Mouse (Mus musculus) hindbrain, embryonic 16.5 days (tissue): ENCODE results near the gene Bend4. TPM values are rescaled to one million over a fixed set of nuclear protein-coding genes. Genes with fewer than 3 reads are reported as not detected.

ENCODE experiments used
- ATAC-seq: fragments of 200-750 bp; cut with Nextera tagmentation; 2 replicates; pipeline ENCODE4 v1.8.0; 2017; ENCODE audit warnings: moderate TSS enrichment, moderate library complexity
- H3K27ac ChIP-seq: fragments of 300-500 bp; sonication (generic); 2 replicates; pipeline ENCODE4 v1.5.1; 2014; ENCODE audit warnings: low read depth, mild to moderate bottlenecking, control low read depth, low read length, moderate library complexity
- H3K27me3 ChIP-seq: fragments of 300-500 bp; sonication (generic); replicated peaks from 2 replicates; pipeline ENCODE4 v1.6.1; 2014; ENCODE audit warnings: low read length; ENCODE audit not compliant: control insufficient read depth, insufficient read depth
- H3K36me3 ChIP-seq: fragments of 300-500 bp; sonication (generic); 2 replicates; pipeline ENCODE4 v1.6.1; 2014; ENCODE audit warnings: mild to moderate bottlenecking, low read length, moderate library complexity, mixed read lengths; ENCODE audit not compliant: control insufficient read depth, insufficient read depth
- H3K4me1 ChIP-seq: fragments of 300-500 bp; sonication (generic); 2 replicates; pipeline ENCODE4 v1.6.1; 2014; ENCODE audit warnings: low read depth, low read length; ENCODE audit not compliant: control insufficient read depth, insufficient read depth
- H3K4me2 ChIP-seq: fragments of 300-500 bp; sonication (generic); 2 replicates; pipeline ENCODE4 v1.6.1; 2014; ENCODE audit warnings: mild to moderate bottlenecking, low read length, control low read depth, moderate library complexity
- H3K4me3 ChIP-seq: fragments of 300-500 bp; sonication (generic); 2 replicates; pipeline ENCODE4 v1.5.1; 2014; ENCODE audit warnings: mild to moderate bottlenecking, low read length, control low read depth, moderate library complexity
- H3K9ac ChIP-seq: fragments of 300-500 bp; sonication (generic); 2 replicates; pipeline ENCODE4 v1.6.1; 2014; ENCODE audit warnings: low read depth, mild to moderate bottlenecking, control low read depth, low read length, moderate library complexity
- H3K9me3 ChIP-seq: fragments of 300-500 bp; sonication (generic); 2 replicates; pipeline ENCODE4 v1.6.1; 2014; ENCODE audit warnings: mild to moderate bottlenecking, low read length, moderate library complexity; ENCODE audit not compliant: control insufficient read depth
- WGBS: fragments of 180-500 bp; shearing (Covaris S2); extraction: QIAGEN DNeasy Blood & Tissue Kit; methylation state at CpG from one replicate; pipeline ENCODE4 v1.1.7; 2014; 5-methylcytosine and 5-hydroxymethylcytosine counted together
- polyA plus RNA-seq: library from polyadenylated mRNA; unstranded; fragments of >200 nt; fragmentation: Nextera tagmentation; extraction: Ambion mirVana; gene quantifications from 2 replicates; pipeline ENCODE4 v1.2.1, GENCODE M21; 2015

Gene Bend4
- polyA plus RNA-seq, 1 experiment from 2014 or later: 11.4 TPM

DNA sequence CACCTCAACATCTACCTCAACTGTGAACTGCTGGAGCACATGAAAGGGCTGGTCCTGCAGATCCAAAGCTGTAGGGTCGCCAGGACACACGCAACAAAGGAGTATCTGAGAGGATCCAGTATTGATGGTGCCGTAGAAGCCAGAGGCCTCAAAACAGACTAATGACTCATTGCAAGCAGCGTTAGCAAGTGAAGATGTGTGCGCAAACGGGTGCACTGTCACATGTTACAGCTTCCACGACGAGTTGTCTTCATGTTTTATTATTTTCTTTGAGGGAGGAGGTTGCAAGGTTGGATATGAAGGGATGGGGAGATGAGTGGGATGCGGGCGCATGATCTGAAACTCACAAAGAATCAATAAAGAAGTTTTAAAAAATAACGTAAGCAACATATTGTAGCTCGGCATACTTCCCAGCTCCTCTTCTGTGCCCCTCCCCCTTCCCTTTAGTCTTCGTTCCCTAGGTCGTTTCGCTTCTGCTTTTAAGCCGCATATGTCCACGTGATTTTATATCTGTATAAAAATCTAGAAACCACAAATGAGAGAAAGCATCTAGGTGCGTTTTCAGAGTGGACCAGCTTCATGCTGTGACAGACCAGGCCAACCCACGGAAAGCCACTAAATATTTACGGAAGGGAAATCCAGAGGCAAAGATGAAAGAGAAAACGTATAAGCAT, 22.0 kb upstream of the Bend4 start:
- Histone ChIP-seq H3K4me3 (no peak overlapping the region), H3K36me3 (no peaks in the 10 kb centered on the region), H3K9ac (no peak overlapping the region), H3K4me2 (no peak overlapping the region), H3K9me3 (no peaks in the 10 kb centered on the region), H3K27ac (no peak overlapping the region), H3K4me1 (no peaks in the 10 kb centered on the region), H3K27me3 (no peaks in the 10 kb centered on the region)
- ATAC-seq: no peak
- WGBS: 89% methylated on average over 21 of the region's 21 CpGs

DNA sequence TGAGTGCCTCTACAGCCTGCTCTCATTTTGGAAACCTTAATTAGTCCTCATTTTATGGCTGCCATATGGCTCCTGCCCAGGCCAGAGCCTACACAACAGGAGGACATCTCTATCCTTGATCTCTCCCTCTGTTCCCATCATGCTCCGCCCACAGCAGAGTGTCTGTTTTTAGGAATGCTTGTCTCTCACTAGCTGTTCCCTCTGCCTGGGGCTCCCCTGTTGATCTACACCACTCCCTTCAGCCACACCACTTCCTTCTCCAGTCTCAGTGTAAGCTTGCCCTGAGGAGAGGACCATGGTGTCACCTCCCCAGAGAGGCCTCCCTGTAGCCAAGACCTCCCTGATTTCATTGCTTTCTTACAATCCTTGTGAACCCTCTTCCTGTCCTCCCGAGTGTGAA, 18.4 kb upstream of the Bend4 start:
- Histone ChIP-seq H3K4me2 (no peak overlapping the region), H3K27me3 (no peaks in the 10 kb centered on the region), H3K4me1 (no peaks in the 10 kb centered on the region), H3K9ac (no peak overlapping the region), H3K4me3 (no peak overlapping the region), H3K36me3 (no peaks in the 10 kb centered on the region), H3K9me3 (no peaks in the 10 kb centered on the region), H3K27ac (no peak overlapping the region)
- no peak for ATAC-seq
- 71% methylated on average over 2 of the region's 2 CpGs for WGBS

DNA sequence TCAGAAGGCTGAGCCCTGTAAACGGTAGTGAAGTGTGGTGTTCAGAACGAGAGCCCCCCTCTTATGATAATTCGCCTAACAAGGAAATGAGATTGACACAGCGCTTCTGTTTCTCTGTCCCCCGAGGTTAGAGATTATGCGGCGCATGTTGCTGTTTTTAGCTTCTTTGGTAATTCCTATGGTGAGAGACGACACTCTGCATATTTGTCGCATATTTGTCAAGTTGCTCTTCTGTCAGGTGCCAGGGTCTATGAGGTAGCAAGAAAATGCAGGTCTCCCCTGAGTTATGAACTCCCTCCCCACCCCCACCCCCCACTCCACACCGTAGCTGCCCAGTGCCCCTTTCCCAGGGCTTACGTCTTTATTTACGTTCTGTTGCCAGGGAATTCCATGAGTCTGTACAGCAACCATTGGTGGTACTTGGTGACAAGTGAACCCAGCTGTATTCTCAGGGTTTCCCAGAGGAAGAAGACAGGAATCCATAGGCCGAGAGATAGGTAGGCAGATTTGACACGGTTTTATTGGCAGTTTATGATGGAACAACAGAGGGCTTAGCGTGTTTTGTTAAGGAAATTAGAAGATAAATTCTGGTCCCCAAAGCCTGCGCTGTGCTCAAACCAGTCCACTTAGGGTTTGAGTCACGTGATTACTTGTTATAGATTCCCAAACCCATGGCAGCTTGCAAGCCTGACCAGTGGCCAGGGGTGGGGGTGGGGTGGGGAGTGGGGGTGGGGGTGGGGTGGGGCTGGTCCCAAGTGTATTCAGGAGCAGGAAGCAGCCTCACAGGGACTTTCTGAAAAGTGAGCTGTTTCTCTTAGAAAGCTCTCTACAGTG, 16.3 kb upstream of the Bend4 start:
- Histone ChIP-seq H3K4me2 (peak overlapping the region; percentile 36), H3K4me1 (no peaks in the 10 kb centered on the region), H3K27me3 (no peaks in the 10 kb centered on the region), H3K9ac (no peak overlapping the region), H3K4me3 (no peak overlapping the region), H3K36me3 (no peaks in the 10 kb centered on the region), H3K9me3 (no peaks in the 10 kb centered on the region), H3K27ac (no peak overlapping the region)
- WGBS: 18% methylated on average over 17 of the region's 17 CpGs
- peak; percentile 24; the same call in 1 of the 2 replicates for ATAC-seq

DNA sequence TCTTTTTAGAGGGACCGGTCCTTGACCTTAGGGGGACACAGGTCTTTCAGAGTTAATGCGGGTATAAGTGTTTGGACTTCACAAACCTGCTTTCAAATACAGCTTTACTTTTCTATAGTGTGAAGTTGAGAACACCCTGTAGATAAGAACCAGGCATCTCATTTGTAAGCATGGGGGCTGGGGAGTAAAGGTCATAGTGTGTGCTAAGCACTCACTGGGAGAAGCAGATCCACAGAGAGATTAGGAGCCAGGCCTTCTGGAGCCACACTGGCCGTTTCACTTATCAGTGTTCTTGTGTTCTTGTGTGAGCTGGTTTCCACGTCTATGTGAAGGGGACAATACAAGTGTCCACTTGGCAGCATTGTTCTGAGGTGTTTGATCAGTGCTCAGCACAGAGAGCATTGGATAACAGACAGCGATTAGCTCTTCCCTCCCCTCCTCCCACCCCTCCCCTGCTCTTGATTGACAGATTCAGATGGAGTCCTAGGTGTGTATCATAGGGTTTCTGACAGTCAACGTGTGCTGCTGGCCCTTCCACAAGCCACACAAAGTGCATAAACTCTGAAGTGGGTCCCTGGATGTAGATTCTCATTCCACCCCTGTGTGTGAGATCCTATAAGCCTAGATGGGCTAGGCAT, 14.8 kb upstream of the Bend4 start:
- WGBS: 52% methylated on average over 6 of the region's 6 CpGs
- no peaks in the 10 kb centered on the region for H3K9me3 ChIP-seq

DNA sequence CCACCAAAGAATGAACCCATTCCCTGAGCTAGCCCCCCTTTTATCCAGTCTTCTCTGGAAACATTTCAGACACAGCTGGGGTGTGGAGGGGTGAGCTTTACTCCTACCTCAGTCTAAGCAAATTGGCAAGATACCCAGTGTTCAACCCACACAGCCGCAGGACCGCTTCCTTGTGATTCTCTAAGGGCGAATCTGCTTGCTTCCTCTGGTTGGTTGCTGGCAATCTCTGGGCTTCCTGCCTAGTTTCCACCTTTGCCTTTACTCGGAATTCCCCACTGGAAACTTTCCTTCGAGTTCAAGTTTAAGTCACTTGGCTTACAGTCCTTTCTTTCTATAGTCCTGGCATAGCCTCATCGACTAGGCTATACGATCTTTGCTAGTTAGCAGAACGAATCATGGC, 12.5 kb upstream of the Bend4 start:
- Histone ChIP-seq H3K9ac (no peak overlapping the region), H3K9me3 (no peaks in the 10 kb centered on the region), H3K4me3 (no peak overlapping the region), H3K36me3 (no peaks in the 10 kb centered on the region), H3K4me1 (no peaks in the 10 kb centered on the region), H3K4me2 (no peak overlapping the region), H3K27ac (no peak overlapping the region), H3K27me3 (no peaks in the 10 kb centered on the region)
- ATAC-seq: no peak
- WGBS: 92% methylated on average over 8 of the region's 8 CpGs

More for the DNA sequence above, 14.8 kb upstream of the Bend4 start:
- no peak overlapping the region for H3K4me2 ChIP-seq
- H3K9ac ChIP-seq: no peak overlapping the region
- no peak overlapping the region for H3K27ac ChIP-seq
- no peaks in the 10 kb centered on the region for H3K27me3 ChIP-seq
- H3K4me3 ChIP-seq: no peak overlapping the region
- H3K36me3 ChIP-seq: no peaks in the 10 kb centered on the region
- no peak for ATAC-seq
- H3K4me1 ChIP-seq: no peaks in the 10 kb centered on the region

DNA sequence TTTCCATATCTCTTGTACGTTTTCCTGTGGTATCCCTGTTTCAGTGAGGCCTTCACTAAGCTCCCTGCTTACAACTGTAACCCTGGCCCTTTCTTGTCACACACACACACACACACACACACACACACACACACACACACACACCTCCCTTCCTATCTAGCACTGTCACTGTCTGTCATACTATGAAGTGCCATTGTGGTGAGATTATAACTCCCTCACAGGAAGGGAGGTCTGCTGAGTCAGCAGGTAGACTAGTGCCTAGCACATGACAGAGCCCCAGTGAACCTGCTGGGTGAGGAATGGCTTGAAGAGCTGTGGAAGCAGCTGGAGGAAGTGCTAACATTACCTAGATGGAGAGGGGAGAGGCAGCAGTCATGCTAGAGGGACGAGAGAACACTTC, 9.3 kb upstream of the Bend4 start:
- H3K27me3 ChIP-seq: no peaks in the 10 kb centered on the region
- no peak overlapping the region for H3K27ac ChIP-seq
- ATAC-seq: peak; percentile 40; the same call in 1 of the 2 replicates
- H3K36me3 ChIP-seq: no peaks in the 10 kb centered on the region
- H3K4me3 ChIP-seq: no peak overlapping the region
- WGBS: 49% methylated on average over 2 of the region's 2 CpGs
- H3K4me1 ChIP-seq: no peaks in the 10 kb centered on the region
- no peak overlapping the region for H3K9ac ChIP-seq
- no peaks in the 10 kb centered on the region for H3K9me3 ChIP-seq
- H3K4me2 ChIP-seq: no peak overlapping the region

DNA sequence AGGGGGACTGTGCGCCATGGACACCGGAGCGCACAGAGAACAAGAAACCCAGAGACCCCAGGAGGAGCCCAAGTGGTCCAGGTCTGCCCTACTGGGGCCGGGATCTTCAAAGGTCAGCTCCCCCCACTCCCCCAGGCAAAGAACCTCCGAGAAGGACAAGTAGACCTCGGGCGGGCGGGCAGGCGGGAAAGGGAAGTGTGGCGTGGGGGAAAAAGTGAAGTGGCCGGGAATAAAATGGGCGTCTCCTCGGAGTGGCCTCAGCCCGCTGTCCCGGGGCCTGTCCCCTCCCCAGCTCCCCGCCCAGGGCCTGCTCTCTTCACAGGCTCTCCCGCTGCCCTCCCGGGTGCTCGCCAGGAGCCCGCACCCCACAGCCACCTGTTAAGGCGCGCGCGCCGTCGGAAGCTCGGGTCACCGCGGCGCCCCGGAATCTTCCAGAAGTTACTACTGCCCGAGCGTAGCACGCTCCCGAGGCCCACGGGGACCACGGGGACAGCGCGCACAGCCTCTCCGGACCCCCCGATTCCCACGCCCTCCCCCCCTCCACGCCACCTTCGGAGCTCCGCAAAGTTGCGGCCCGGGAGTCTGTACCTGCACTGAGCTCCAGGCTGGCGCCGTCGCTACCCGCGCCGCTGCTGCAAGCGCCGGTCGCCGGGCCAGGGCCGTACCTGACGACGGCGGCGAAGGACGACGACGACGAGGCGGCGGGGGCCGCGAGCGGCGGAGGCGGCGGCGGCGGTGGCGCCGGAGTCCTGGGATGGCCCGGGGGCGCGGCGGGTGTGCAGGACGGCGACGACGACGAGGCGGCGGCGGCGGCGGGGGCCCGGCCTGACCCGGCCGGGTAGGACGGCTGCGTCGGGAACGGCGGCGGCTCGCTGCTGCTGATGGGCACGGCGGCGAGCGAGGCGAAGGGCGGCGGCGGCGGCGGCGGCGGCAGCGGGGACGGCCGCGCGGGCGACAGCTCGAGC, 1.4 kb downstream of the Bend4 start:
- WGBS: 1% methylated on average over 55 of the region's 121 CpGs
- H3K4me1 ChIP-seq: peaks cover 19% of the 10 kb centered on the region
- peak; percentile 41 for ATAC-seq

DNA sequence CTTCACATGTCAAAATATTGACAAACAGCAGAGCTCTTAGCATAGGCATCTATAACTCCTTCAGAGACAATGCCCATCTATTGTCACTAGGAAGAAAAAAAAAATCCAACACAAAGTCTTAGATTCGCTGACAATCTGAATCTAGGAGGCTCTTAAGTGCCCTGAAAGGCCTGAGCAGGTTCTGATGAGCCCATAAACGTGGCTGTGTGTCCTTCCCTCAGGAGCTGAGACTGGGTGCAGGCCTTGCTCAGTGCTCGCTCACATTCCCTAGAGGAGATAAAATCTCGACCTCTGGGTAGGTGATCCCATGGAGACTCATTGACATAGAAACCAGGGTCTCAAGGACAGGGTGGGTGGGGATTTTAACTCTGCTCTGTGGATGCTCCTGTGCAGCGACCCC, 2.1 kb downstream of the Bend4 start:
- no peak for ATAC-seq
- Histone ChIP-seq H3K4me2 (peak overlapping the region; percentile 70), H3K4me3 (peak overlapping the region; percentile 76), H3K27ac (no peak overlapping the region), H3K9me3 (no peaks in the 10 kb centered on the region), H3K4me1 (peaks cover 19% of the 10 kb centered on the region), H3K36me3 (no peaks in the 10 kb centered on the region), H3K27me3 (no peaks in the 10 kb centered on the region), H3K9ac (peak overlapping the region; percentile 85)
- WGBS: 19% methylated on average over 5 of the region's 5 CpGs

More for the DNA sequence above, 1.4 kb downstream of the Bend4 start:
- Histone ChIP-seq H3K9ac (peak overlapping the region; percentile 85), H3K4me3 (peak overlapping the region; percentile 76), H3K27ac (peak overlapping the region; percentile 76), H3K27me3 (no peaks in the 10 kb centered on the region), H3K4me2 (peak overlapping the region; percentile 70), H3K9me3 (no peaks in the 10 kb centered on the region), H3K36me3 (no peaks in the 10 kb centered on the region)
